Mouse (Mus musculus) cerebellum, adult 18-20 months (tissue): ENCODE results near the gene Gm136.

Source experiments
- DNase-seq, 2 experiments: peaks; one replicate each; pipeline ENCODE4 v3.0.0; 2021

The Gm136 gene

DNA sequence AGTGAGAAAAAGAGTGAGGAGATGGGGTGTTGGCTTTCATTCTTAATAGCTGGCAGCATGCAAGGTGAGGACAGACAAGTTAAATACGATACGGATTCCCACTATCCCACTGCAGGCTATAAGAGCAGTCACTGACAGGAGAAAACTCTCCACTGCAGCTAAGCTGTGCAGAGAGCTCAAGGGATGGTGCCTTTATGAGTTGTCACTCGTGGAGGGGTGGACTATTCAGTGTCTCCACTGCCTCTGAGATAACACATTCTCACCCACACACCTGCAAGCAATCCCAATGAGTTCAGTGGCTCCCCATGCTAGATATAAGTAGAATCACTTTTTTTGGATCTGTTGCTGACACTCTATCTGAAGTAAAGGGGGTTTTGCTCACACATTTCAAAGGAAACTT lies 47.9 kb downstream of the Gm136 start:
- no peak for DNase-seq

DNA sequence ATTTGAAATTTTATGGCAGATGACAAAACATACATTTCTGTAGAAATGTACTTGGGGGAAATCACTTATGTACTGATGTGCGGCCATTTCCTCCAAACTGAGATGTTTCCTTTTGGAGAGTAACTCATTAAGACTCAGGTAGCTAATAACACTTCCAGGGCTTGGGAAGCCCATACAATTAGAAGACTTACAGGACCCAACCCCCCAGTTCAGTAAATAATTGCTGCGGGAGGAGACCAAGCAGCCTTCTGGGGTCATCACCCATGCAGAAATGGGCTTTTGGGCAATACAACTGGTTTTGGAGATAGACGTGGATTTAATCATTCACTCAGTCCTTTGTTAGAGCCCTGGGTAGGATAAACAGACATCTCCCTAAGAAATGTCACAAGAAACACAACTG lies 48.8 kb downstream of the Gm136 start:
- no peak for DNase-seq

- no peak for DNase-seq
Observed at GRCm38 (mm10) chr4:34703029-34703428, 53.0 kb downstream of the Gm136 start.

- no peak for DNase-seq
Observed at GRCm38 (mm10) chr4:34702231-34702630, 53.8 kb downstream of the Gm136 start.

GRCm38 (mm10) chr4:34701528-34701927 lies 54.5 kb downstream of the Gm136 start:
- DNase-seq = peak; percentile 30 to 40
